Mouse (Mus musculus) c-Kit-positive CD71-positive TER-119-positive erythroid progenitor cells, embryonic 14.5 days (primary cell): Measurements from ENCODE around the gene Gm1123.

Source experiments
- DNase-seq: peaks from one replicate; pipeline ENCODE4 v3.0.0-alpha.2; 2013; ENCODE audit warnings: low spot score

The Gm1123 gene

DNA sequence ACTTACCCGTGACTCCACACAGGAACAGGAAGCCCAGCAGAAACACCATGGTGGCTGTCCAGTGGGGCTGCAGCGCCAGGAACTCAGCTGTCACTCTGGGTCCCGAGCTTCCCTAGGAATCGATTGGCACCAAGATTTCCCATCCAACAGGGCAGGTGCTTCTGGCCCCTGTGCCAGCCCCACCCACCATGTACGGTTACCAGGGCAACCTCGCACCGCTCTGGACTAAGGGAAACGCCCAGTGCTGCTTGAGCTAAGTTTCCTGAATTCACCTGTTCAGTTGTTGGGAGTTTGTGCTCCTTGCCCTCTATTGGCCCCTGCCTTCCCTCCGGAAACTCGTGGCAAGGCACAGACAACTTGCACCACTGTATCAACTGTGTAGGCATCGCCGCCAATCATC, at the start of gene Gm1123:
Gene Gm1123, minus strand, starts transcription at position 141 of the 400 bp plus-strand sequence.
- DNase-seq = no peak

DNA sequence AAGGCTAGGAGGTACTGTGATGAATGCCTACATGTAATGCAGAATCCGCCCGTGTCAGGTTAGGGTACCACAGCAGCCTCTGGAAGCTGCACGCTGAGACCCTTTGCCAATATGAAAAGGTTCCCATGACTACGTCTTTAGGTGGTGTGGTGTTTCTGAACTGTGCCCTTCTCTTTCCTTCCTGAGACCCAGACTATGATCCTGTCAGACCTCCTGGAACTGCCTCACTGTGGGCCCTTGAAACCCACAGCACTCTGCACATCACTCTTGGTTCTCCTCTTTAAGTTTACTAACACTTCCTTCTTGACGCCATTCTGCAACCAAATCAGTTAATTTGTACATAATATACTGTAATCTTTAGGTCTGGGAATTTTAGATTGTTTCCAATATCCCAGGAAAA, 46.2 kb upstream of the Gm1123 start:
- no peak for DNase-seq

DNA sequence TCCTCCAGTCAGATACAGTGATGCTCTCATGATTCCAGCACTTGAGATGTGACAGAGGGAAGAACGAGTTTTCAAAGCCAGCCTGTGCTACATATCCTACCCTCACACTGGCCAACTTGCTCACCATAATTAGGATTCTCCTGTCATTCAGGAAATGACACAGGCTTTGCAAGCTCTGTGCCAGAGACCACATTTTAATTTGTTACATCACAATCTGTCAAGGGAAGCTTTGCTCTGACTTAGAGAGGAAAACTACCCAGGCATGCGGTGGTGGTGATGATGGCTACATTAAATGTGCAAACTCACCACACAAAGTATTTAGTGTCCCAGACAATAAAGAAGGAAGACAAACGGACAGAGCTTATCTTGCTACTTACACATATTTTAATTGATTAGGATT, 45.8 kb upstream of the Gm1123 start:
- DNase-seq = no peak

DNA sequence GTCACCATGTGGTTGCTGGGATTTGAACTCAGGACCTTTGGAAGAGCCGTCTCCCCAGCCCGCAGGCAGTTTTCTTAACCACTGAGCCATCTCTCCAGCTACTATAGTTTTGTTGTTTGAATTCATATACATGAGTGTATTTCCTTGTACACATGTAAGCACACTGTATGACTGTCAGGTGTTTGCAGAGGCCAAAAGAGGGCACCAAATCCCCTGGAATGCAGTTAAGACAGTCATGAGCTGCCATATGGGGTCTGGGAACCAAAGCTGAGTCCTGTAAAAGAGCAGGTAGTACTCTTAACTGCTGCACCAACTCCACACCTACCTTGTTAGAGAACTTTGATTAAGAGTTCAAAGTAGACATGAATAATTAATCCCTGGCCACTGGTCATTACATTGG, 45.1 kb upstream of the Gm1123 start:
- DNase-seq = no peak

DNA sequence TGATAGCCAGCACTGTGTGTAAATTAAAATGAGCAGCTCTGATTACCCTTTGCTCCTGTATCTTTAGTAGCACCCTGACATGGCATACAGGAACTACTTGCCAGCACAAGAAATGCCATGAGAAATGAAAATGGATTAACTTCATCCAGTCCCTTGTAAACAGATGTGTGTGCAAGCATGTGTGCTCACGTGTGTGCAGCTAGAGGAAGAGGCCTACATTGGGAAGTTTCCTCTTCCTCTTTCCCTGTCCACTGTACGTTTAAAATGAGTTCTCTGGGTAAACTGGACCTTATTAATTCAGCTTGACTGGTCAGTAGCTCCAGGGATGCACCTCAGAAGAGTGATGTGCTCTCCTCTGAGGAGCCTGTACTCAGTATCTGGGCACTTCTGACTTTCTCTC, 38.9 kb upstream of the Gm1123 start:
- no peak for DNase-seq

DNA sequence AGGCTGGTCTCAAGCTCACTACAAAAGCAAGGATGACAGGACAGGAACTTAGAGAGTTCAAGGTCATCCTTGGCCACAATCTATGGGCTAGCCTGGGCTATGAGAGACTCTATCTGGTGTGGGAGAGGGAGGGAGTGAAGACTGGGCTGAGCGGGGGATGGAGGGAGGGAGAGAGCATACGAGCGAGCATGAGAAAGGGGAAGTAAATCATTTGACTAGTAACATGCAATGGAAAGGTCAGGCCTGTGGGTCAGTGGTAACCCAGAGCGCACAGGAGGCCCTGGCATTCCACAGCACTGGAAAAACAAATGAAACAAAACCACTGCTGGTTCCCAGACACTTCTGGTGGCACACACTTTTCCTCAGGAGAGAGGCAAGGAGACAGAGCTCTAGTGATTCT, 37.0 kb upstream of the Gm1123 start:
- DNase-seq = no peak

DNA sequence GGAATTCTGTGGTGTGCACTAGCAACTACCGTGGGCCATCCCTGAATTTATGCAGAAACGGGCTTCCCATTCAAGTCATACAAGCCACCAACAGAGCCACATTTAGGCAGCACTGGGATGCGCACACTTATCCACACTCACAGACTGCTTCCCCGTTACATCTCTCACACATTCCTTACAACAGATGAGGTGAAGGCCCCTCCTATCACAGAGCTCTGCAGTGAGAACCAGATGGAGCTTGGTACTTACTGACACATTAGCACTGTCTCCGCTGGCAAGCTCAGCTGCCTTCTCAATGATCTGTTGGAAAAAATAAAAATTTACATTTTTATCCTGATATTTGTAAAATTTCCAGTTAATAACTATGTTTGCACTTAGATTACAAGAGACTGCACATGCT, 29.8 kb upstream of the Gm1123 start:
- no peak for DNase-seq

DNA sequence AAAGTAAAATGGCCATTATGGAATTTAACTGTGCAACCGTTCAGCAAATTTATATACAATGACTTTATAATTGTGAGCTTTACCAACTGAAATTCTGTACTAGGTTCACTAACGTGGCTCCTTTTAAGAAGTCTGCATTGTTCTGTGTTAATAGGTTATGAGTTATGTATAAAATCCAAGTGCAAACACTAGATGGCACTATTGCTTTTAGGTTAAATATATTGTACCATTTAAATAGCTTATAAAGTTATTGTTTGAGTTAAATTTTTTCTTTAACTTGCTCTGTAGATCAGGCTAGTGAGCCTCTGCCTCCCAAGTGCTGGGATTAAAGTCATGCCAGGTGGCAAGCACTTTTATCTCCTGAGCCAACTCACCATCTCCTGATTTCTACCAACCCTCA, 28.7 kb upstream of the Gm1123 start:
- peak; percentile 47 for DNase-seq

DNA sequence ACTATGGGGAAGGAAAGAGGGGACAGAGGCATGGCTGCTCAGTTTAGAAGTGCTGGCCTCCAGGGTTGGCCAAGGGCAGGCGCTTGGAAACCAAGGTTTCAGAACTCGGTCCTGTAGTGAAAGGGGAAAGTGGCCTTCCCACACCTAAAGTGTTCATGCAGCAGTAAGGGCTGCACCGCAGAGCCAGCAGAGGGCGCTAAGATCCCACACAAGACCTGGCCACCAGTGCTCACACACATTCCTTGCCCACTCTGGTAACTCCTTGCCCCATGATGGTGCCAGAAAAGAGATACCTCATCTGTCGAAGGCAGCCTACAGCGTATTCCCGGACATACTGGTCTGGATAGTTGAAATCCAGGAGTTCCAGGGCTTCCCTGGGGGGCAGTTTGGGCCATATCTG, 27.0 kb upstream of the Gm1123 start:
- peak; percentile 66 for DNase-seq

DNA sequence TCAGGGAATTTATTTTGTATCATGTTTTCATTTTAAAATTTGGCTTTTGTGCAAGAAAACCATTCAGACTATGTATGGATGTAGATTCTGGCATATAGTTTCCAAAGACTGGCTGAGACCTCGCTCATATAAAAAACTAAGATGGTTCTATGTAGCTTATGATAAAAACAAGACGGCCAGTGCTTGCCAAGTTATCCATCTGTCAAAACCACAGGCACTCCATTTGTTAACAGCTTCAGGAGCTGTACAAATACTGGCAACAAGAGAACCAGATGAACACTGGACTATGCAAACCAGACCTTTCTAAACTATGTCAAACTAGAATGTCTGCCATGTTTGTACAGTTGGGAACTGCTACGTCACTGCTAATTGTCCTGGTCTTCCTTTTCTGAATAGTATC, 22.2 kb upstream of the Gm1123 start:
- DNase-seq = no peak

DNA sequence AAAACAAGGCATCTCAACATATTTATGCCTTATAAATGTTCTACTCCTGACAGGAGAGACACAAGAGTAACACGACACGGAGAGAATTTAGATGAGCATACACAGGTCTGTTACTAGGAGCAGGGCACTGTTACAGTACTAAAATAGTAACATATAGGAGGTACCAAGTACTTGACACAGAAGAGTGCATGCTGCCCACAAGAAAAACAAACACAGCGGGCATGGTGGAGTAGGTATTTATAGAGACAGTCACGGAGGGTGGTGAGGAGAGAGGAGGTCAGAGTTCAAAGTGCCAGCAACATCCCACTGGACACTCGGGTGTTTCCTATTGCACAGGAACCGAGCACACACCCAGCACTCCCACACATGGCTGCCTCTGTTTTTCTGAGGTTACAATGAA, 14.2 kb upstream of the Gm1123 start:
- no peak for DNase-seq

DNA sequence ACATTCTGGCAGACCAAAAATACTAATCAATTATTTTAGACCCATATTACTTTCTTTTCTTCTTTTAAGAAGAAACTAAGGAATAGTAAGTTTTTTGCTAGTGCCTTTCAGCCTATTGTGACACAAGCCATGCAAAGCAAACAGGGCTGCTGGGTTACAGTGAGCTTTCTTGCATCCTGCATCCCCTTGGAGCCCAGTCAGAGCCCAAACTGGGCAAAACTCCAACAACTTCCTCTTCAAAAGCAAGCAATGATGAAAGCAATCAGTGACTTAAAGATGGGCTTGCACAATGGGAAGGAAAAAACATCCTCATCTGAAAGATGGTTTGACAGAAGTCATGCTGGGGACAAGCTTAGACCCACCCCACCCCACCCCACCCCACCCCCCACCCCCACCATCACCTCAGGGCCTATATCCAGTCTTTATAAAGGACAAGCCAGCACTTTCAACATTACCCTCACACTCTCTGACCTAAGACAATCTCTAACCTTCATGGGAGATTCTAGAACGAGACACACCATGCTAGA, 13.3 kb upstream of the Gm1123 start:
- no peak for DNase-seq

DNA sequence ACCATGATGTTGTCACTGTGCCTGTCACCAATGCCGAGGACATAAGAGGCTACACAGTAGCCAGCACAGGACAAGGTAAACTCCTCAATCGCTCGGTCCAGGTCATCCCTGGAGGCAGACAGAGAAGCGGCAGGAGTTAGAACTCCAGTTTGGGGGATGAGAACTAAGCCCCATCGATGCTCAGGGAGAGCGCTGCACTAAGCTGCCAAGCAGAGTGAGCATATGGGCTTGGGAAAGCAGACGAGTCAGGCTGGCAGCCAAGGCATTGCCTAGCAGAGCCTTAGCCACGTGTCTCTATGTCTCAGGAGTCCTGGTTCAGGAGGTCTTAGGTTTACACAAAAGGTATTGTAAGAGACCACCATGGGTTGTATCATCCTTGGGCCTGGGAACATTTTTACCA, 9.2 kb upstream of the Gm1123 start:
- no peak for DNase-seq

DNA sequence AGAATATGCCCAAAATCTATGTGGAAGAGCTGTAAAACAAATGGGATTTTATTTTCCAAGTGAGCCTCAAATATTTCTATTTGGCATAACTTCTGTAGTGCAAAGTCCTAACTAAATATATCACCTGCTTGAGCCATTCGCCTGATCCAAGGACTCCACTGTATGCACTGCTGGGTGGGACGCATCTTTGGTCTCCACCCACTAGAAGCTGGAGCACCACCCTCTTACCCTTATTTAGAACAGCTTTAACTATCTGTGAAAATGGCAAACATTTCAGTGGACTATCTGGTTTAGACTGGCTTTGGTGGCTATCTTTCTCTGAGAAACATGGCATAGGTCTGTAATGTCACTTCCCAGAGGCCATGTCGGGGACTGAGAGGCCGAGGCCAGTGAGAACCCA, 7.1 kb upstream of the Gm1123 start:
- no peak for DNase-seq

DNA sequence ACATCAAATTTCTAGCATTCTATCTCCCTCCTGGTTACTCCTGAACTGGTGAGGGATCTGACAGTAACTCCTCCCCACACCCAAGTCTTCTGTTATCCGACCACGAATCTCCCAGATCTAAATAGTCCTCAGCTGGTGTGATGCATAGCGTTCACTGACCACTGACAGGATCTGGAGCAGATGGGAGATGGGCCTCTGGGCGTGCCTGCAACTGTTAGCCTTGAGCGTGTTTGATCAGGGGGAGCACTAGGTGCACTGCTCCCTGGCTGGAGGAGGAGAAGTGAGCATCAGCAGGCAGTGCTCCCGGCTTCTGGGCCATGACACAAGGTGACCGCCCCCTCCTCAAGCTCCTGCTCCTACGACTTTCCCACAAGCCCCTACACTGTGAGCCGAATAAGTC, 6.5 kb upstream of the Gm1123 start:
- no peak for DNase-seq

DNA sequence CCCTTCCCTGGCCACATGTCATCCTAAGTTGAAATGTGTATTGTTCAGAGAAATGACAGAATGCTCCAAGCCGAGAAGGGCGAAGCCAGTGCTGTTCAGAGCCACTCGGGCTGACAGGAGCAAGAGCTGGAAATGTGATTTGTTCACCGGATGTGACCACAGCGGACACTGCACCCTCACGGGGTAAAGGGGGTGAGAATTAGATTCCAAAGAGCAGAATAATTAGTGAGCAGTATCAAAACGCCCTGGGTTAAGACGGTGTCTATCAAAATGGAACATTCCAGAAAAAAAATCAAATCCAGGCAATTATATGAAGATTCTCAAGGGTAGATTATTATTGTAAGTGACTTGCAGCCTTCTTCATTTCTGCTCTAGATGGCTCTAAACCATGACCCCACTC, 1.4 kb downstream of the Gm1123 start:
- no peak for DNase-seq

DNA sequence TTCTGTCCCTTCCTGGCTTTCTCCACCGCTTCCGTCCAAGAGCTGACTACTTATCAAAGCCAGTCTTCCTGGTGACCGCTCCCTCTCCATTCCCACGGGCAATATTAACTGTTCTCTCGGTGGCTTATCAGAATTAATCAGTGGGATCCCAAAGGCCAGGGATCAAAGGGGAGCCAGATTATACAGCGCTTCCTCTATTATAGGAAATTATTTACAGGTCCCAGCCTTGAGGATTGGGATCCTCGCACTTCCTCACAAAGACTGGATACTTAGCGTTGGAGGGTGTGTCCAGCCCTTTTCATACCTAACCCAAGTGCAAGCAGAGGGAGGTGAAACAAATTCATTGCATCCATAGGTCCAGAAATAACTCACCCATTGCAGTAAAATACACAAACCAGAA, 3.5 kb downstream of the Gm1123 start:
- no peak for DNase-seq

DNA sequence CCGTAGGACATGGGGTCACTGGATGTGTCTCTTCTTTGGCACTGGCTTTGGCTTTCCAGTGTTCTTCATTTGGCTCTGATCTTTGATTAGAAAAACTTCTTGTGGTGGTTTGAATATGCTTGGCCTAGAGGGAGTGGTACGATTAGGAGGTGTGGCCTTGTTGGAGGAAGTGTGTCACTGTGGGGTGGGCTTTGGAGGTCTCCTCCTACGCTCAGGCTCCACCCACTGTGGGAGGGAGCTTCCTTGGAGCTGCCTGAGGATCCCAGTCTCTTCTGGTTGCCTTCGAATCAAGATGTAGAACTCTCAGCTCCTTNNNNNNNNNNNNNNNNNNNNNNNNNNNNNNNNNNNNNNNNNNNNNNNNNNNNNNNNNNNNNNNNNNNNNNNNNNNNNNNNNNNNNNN, 13.8 kb downstream of the Gm1123 start:
- no peak for DNase-seq

DNA sequence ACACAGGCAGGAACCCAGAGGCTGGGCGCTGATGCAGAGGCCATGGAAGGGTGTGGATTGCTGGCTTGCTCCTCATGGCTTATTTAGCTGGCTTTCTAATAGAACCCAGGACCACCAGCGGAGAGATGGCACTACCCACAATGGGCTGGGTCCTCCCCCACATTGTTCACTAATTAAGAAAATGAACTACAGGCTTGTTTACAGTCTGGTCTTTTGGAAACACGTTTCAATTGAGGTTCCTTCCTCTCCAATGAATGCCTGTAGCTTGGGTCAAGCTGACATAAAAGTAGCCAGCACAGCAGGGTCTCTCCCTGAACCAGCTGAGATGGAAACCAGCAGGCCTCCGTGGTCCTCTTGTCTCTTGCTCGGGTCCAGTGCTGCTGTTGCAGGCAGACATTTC, 14.3 kb downstream of the Gm1123 start:
- no peak for DNase-seq

DNA sequence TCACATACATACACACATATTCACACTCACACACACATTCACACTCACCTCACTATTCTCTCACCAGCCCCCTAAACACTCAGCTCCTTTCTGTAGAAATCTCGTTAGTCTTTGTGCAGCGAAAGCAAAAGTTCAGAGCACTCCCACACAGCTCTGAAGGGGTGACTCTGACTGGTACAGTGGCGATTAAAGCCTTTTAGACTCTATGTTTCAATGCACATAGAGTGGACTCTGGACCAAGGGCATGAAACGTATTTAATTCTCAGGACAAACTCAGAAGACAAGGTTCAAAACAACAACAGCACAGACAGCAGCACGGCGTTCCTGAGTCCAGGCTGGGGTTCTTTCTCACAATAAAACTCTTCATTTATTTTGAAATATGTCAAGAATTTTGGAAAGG, 17.8 kb downstream of the Gm1123 start:
- no peak for DNase-seq

DNA sequence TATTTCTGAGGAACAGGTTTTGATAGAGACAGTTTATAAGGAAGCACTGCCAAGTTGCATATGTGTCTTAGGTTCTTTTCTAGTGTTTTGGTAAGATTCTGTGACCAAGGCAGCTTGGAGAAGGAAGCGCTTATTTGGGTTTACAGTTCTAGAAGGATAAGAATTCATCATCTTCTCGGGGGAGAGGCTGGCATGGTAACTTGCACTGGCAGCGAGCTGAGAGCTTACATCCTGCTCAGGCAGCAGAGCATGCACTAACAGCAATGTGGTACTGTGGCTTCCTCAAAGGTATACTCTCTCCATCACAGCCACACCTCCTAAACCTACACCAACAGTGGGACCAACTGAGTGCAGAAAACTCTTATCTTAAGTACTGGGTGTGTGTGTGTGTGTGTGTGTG, 18.8 kb downstream of the Gm1123 start:
- DNase-seq = no peak

DNA sequence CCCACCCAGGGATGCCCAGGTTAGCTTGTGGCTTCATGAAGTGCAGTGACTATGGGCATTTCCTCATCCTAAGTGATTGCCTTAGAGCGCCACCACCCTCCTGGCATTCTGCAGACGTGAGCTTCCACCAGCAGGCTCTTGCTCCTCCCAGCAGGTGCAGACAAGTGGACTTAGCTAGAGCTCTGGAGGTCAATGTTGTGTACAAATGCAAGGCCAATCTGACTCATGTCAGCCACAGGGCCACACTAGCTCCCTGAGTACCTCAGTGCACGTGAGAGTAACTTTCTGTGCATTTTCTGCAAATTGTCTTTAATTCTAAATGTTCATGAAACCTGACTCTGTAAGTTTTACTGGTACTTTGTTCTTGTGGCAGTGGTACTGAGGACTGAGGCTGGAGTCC, 19.2 kb downstream of the Gm1123 start:
- DNase-seq = no peak

DNA sequence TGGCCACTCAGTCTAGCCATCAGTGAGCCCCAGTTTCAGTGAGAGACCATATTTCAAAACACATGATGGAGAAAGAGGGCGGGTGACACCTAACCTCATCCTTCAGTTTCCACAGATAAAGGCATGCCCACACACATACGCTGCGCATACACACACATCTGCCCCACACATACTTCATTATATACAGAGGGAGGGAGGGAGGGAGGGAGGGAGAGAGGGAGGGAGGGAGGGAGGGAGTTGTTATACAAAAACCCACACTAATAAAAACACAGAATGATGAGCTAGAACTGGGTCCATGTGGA, 25.7 kb downstream of the Gm1123 start:
- DNase-seq = no peak

DNA sequence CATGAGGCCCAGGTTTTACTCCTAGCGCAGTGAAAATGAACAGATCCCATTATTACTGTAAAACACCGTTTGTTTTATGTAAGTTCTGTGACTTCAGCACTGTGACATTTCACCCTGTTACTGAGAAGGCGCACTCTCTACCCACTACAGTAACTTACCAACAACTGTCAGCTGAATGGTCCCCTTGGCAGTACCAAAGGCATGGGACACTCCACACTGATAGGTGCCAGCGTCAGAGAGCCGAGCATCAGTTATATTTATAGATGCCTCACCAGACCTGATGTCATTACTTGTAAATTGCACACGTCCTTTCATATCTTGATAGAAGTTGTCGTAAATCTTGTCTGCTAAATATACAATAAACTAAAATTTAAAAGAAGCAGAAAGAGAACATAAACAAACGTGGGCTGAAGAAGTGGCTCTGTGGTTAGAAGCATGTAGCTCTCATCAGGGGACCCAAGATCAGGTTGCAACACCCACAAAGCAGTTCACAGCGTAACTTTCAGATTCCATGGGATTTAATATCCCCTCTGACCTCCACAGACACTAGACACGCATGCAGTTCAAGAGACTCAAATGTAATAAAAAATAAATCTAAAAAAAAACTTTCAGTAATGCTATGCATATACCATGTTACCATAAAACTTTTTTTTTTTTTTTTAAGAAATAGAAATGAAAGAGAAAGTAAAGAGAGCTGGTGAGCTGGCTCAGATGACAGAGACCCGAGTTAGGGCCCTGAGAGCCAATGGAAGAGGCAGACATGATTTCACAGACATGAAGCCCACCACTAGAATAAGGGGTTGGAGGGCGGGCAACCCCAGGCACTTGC, 26.2 kb downstream of the Gm1123 start:
- no peak for DNase-seq
